Mouse (Mus musculus) MEL (cell line): Measurements from ENCODE around the gene Stac3. TPM values are rescaled to one million over a fixed set of nuclear protein-coding genes. Genes with fewer than 3 reads are reported as not detected.

Experiments used
- DNase-seq: peaks from one replicate; pipeline ENCODE4 v3.0.0; 2011; ENCODE audit warnings: low read depth, low spot score
- H3K27ac ChIP-seq: 2 replicates; pipeline ENCODE4 v1.5.1; 2012; ENCODE audit warnings: low read depth, mild to moderate bottlenecking, control low read depth, low read length, moderate library complexity; ENCODE audit not compliant: control insufficient read depth
- H3K27me3 ChIP-seq, 2 experiments: fragments of 150-350 bp in 1 of 2; sonication (generic) in 1 of 2; 2 replicates each; pipeline ENCODE4 v1.6.1; 2012; ENCODE audit warnings: low read length in 2 of 2, mild to moderate bottlenecking in 2 of 2, improper control_type of control experiment in 1 of 2, moderate library complexity in 1 of 2; ENCODE audit not compliant: insufficient read depth in 2 of 2, control insufficient read depth in 1 of 2
- H3K36me3 ChIP-seq, 2 experiments: 2 replicates each; pipeline ENCODE4 v1.6.1; 2012 to 2014; ENCODE audit warnings: low read length in 2 of 2, improper control_type of control experiment in 1 of 2, inconsistent platforms in 1 of 2, mild to moderate bottlenecking in 1 of 2; ENCODE audit not compliant: insufficient read depth in 2 of 2, control insufficient read depth in 1 of 2
- H3K4me1 ChIP-seq, 2 experiments: fragments of 150-350 bp in 1 of 2; sonication (generic) in 1 of 2; 2 replicates each; pipeline ENCODE4 v1.6.1; 2012; ENCODE audit warnings: low read length in 2 of 2, improper control_type of control experiment in 1 of 2, mild to moderate bottlenecking in 1 of 2; ENCODE audit not compliant: insufficient read depth in 2 of 2, control insufficient read depth in 1 of 2
- H3K4me3 ChIP-seq, 2 experiments: fragments of 150-350 bp in 1 of 2; sonication (generic) in 1 of 2; 2 replicates each; pipeline ENCODE4 v1.5.1; 2012; ENCODE audit warnings: low read depth in 2 of 2, low read length in 2 of 2, mild to moderate bottlenecking in 2 of 2, moderate library complexity in 2 of 2, control low read depth in 1 of 2, improper control_type of control experiment in 1 of 2; ENCODE audit not compliant: control insufficient read depth in 1 of 2, insufficient read depth in 1 of 2
- H3K79me2 ChIP-seq: 2 replicates; pipeline ENCODE4 v1.6.1; 2012; ENCODE audit warnings: mild to moderate bottlenecking, low read length, moderate library complexity; ENCODE audit not compliant: control insufficient read depth, poor library complexity, insufficient read depth
- H3K9ac ChIP-seq: 2 replicates; pipeline ENCODE4 v1.6.1; 2012; ENCODE audit warnings: low read depth, mild to moderate bottlenecking, control low read depth, low read length, moderate library complexity; ENCODE audit not compliant: control insufficient read depth, poor library complexity, severe bottlenecking
- H3K9me3 ChIP-seq: fragments of 150-350 bp; sonication (generic); replicated peaks from 2 replicates; pipeline ENCODE4 v1.6.1; 2012; ENCODE audit warnings: mild to moderate bottlenecking, low read length, improper control_type of control experiment, moderate library complexity; ENCODE audit not compliant: insufficient read depth
- BHLHE40 ChIP-seq: IDR thresholded peaks from 2 replicates; pipeline ENCODE4 v1.6.1; 2012; ENCODE audit warnings: low read depth, mild to moderate bottlenecking, inconsistent platforms, low read length, improper control_type of control experiment, borderline replicate concordance
- E2F4 ChIP-seq: IDR thresholded peaks from 2 replicates; pipeline ENCODE4 v1.6.1; 2011; ENCODE audit warnings: low read depth, low read length, improper control_type of control experiment, borderline replicate concordance
- ETS1 ChIP-seq: IDR thresholded peaks from 2 replicates; pipeline ENCODE4 v1.6.1; 2012; ENCODE audit warnings: low read depth, mild to moderate bottlenecking, inconsistent platforms, low read length, improper control_type of control experiment, moderate library complexity
- HCFC1 ChIP-seq: IDR thresholded peaks from 2 replicates; pipeline ENCODE4 v1.6.1; 2012; ENCODE audit warnings: low read depth, mild to moderate bottlenecking, inconsistent platforms, low read length, improper control_type of control experiment, moderate library complexity
- KAT2A ChIP-seq: conservative IDR thresholded peaks from 2 replicates; pipeline ENCODE4 v1.6.1; 2012; ENCODE audit warnings: low read depth, low read length, improper control_type of control experiment, inconsistent platforms
- MAFK ChIP-seq: IDR thresholded peaks from 2 replicates; pipeline ENCODE4 v1.6.1; 2011; ENCODE audit warnings: low read depth, mild to moderate bottlenecking, low read length, improper control_type of control experiment, borderline replicate concordance
- MAZ ChIP-seq: IDR thresholded peaks from 2 replicates; pipeline ENCODE4 v1.6.1; 2012; ENCODE audit warnings: low read depth, mild to moderate bottlenecking, inconsistent platforms, low read length, improper control_type of control experiment
- MXI1 ChIP-seq: IDR thresholded peaks from 2 replicates; pipeline ENCODE4 v1.6.1; 2011; ENCODE audit warnings: mild to moderate bottlenecking, low read depth, low read length, improper control_type of control experiment
- MYC ChIP-seq: IDR thresholded peaks from 2 replicates; pipeline ENCODE4 v1.6.1; 2011; ENCODE audit warnings: low read depth, mild to moderate bottlenecking, low read length, improper control_type of control experiment, moderate library complexity
- NELFE ChIP-seq: IDR thresholded peaks from 2 replicates; pipeline ENCODE4 v1.6.1; 2011; ENCODE audit warnings: low read depth, low read length, improper control_type of control experiment
- NRF1 ChIP-seq: IDR thresholded peaks from 2 replicates; pipeline ENCODE4 v1.6.1; 2014; ENCODE audit warnings: low read depth, mild to moderate bottlenecking, inconsistent platforms, low read length, improper control_type of control experiment, moderate library complexity; ENCODE audit not compliant: poor library complexity, insufficient read depth, severe bottlenecking
- POLR2A ChIP-seq, 2 experiments: IDR thresholded peaks; 2 replicates each; pipeline ENCODE4 v1.6.1; 2011 to 2012; ENCODE audit warnings: low read length in 2 of 2, mild to moderate bottlenecking in 2 of 2, control low read depth in 1 of 2, improper control_type of control experiment in 1 of 2, low read depth in 1 of 2, moderate library complexity in 1 of 2; ENCODE audit not compliant: control insufficient read depth in 1 of 2, insufficient read depth in 1 of 2, poor library complexity in 1 of 2
- POLR2AphosphoS2 ChIP-seq: IDR thresholded peaks from 2 replicates; pipeline ENCODE4 v1.6.1; 2011; ENCODE audit warnings: low read length, improper control_type of control experiment
- POLR2AphosphoS5 ChIP-seq: IDR thresholded peaks from 2 replicates; pipeline ENCODE4 v1.6.1; 2012; ENCODE audit warnings: low read depth, borderline replicate concordance, mild to moderate bottlenecking, inconsistent platforms, low read length, moderate library complexity, mixed read lengths
- RAD21 ChIP-seq: IDR thresholded peaks from 2 replicates; pipeline ENCODE4 v1.6.1; 2011; ENCODE audit warnings: mild to moderate bottlenecking, low read depth, low read length, improper control_type of control experiment
- SIN3A ChIP-seq: IDR thresholded peaks from 2 replicates; pipeline ENCODE4 v1.6.1; 2012; ENCODE audit warnings: low read length, improper control_type of control experiment, inconsistent platforms
- USF1 ChIP-seq: IDR thresholded peaks from 2 replicates; pipeline ENCODE4 v1.6.1; 2014; ENCODE audit warnings: low read depth, mild to moderate bottlenecking, inconsistent platforms, low read length, improper control_type of control experiment, moderate library complexity
- ZC3H11A ChIP-seq: IDR thresholded peaks from 2 replicates; pipeline ENCODE4 v1.6.1; 2012; ENCODE audit warnings: low read depth, mild to moderate bottlenecking, inconsistent platforms, low read length, improper control_type of control experiment
- polyA plus RNA-seq, 2 experiments: library from polyadenylated mRNA; stranded (reverse) in 1 of 2; unstranded in 1 of 2; fragments of >175 nt in 1 of 2; fragments of >200 nt in 1 of 2; gene quantifications; 2 replicates each; pipeline versions ENCODE4 v1.2.1 to v1.2.4; 2012; ENCODE audit warnings: low replicate concordance in 2 of 2, low read depth in 1 of 2; ENCODE audit not compliant: insufficient read length in 2 of 2, insufficient read depth in 1 of 2, missing spikeins in 1 of 2
- total RNA-seq: library from RNA; depleted of rRNA; stranded (reverse); fragments of 300-350 nt; gene quantifications from 2 replicates; pipeline ENCODE4 v1.2.3, GENCODE M21; 2012

Gene Stac3
- total and polyA plus RNA-seq, 3 experiments: 0.25 TPM; not detected in 2

- no peaks in the 10 kb centered on the region for H3K4me1 ChIP-seq
- H3K4me3 ChIP-seq: no peak overlapping the region
- H3K36me3 ChIP-seq: peaks cover 0 to 8% of the 10 kb centered on the region in 2 experiments; a peak in 2 of 4 replicates
- no peaks in the 10 kb centered on the region for H3K27me3 ChIP-seq
- H3K27ac ChIP-seq: no peak overlapping the region
- DNase-seq: no peak
- H3K79me2 ChIP-seq: no peaks in the 10 kb centered on the region
- H3K9me3 ChIP-seq: no peaks in the 10 kb centered on the region
- H3K9ac ChIP-seq: no peak overlapping the region
- TF ChIP-seq BHLHE40 (no peak), POLR2AphosphoS2 (no peak), KAT2A (no peak), E2F4 (no peak), POLR2AphosphoS5 (no peak), ETS1 (no peak), USF1 (no peak), SIN3A (no peak), MXI1 (no peak), RAD21 (no peak), MYC (no peak), POLR2A (IDR thresholded peaks at IDR 0.05; ENCODE audit: control insufficient read depth in 1 of 2, insufficient read depth in 1 of 2, low read depth in 1 of 2, low read length in 2 of 2, poor library complexity in 1 of 2) (no peak), HCFC1 (no peak), ZC3H11A (no peak), NELFE (no peak)
These were observed 38.9 kb upstream of the Stac3 start for GRCm38 (mm10) chr10:127462411-127463096.

- H3K27ac ChIP-seq: no peak overlapping the region
- TF ChIP-seq MAFK (no peak), MAZ (no peak), NRF1 (no peak), NELFE (no peak)
- TF ChIP-seq, all 39 proteins: peak for 0
- Histone ChIP-seq H3K79me2 (no peaks in the 10 kb centered on the region), H3K36me3 (peaks cover 0 to 5% of the 10 kb centered on the region in 2 experiments), H3K9me3 (no peaks in the 10 kb centered on the region), H3K27me3 (no peaks in the 10 kb centered on the region), H3K4me1 (peaks cover 3 to 8% of the 10 kb centered on the region in 2 experiments), H3K9ac (no peak overlapping the region), H3K4me3 (no peak overlapping the region)
- no peak for DNase-seq
These were observed 30.1 kb upstream of the Stac3 start for GRCm38 (mm10) chr10:127471281-127471988.
